Mouse (Mus musculus) ES-E14 (cell line): ENCODE results near the gene Gm17324.

Source experiments
- CHD2 ChIP-seq: IDR thresholded peaks from 2 replicates; pipeline ENCODE4 v1.6.1; 2014; ENCODE audit warnings: mild to moderate bottlenecking, low read depth, low read length, inconsistent platforms
- HCFC1 ChIP-seq: IDR thresholded peaks from 2 replicates; pipeline ENCODE4 v1.6.1; 2012; ENCODE audit warnings: low read length, inconsistent platforms, borderline replicate concordance; ENCODE audit not compliant: insufficient read depth
- MAFK ChIP-seq: IDR thresholded peaks from 2 replicates; pipeline ENCODE4 v1.6.1; 2014; ENCODE audit warnings: mild to moderate bottlenecking, low read depth, low read length, inconsistent platforms; ENCODE audit not compliant: insufficient read depth
- ZC3H11A ChIP-seq: IDR thresholded peaks from 2 replicates; pipeline ENCODE4 v1.6.1; 2012; ENCODE audit warnings: low read depth, mild to moderate bottlenecking, inconsistent platforms, low read length, borderline replicate concordance
- ZNF384 ChIP-seq: IDR thresholded peaks from 2 replicates; pipeline ENCODE4 v1.6.1; 2012; ENCODE audit warnings: low read depth, low read length, inconsistent platforms

- TF ChIP-seq ZNF384 (no peak), ZC3H11A (no peak), MAFK (no peak), CHD2 (0 out of 2 replicates have a peak, but pooled peaks have one; percentile 32), HCFC1 (peak; percentile 65; the same call in 1 of the 2 replicates)
Measured at GRCm38 (mm10) chr9:78447973-78448873, at the start of gene Gm17324, which contains the start of gene Mto1.
